Mouse (Mus musculus): ENCODE measurements around the gene Tgm3. TPM values are rescaled to one million over a fixed set of nuclear protein-coding genes. Genes with fewer than 3 reads are reported as not detected.

Tgm3 gene
- polyA plus RNA-seq, 1 experiment from 2014 or later, result 0.07 TPM

Small RNA genes lying within 50 kb of the gene (microRNA-seq; reads per million reads assigned to microRNA genes)
- not detected for gene Mir6339

Other genes starting within 250 kb of the Tgm3 start
- 7.5 and 8.0 TPM in 2 replicates for gene Stk35, start 211.8 kb upstream of the Tgm3 start, polyA plus RNA-seq (2015; fragmentation: Nextera tagmentation; extraction: Ambion mirVana)
- gene Tgm6, start 100.1 kb downstream of the Tgm3 start, polyA plus RNA-seq (2015; fragmentation: Nextera tagmentation; extraction: Ambion mirVana), result 0.10 TPM in 1 of 2 replicates, not detected in the other
- gene Snrpb, start 167.1 kb downstream of the Tgm3 start, polyA plus RNA-seq (2015; fragmentation: Nextera tagmentation; extraction: Ambion mirVana), result 362 and 366 TPM in 2 replicates
- not detected in 2 replicates for gene Tmc2, start 182.8 kb downstream of the Tgm3 start, polyA plus RNA-seq (2015; fragmentation: Nextera tagmentation; extraction: Ambion mirVana)

Data from neural tube, embryonic 13.5 days (tissue).